In the genomic region with DNA sequence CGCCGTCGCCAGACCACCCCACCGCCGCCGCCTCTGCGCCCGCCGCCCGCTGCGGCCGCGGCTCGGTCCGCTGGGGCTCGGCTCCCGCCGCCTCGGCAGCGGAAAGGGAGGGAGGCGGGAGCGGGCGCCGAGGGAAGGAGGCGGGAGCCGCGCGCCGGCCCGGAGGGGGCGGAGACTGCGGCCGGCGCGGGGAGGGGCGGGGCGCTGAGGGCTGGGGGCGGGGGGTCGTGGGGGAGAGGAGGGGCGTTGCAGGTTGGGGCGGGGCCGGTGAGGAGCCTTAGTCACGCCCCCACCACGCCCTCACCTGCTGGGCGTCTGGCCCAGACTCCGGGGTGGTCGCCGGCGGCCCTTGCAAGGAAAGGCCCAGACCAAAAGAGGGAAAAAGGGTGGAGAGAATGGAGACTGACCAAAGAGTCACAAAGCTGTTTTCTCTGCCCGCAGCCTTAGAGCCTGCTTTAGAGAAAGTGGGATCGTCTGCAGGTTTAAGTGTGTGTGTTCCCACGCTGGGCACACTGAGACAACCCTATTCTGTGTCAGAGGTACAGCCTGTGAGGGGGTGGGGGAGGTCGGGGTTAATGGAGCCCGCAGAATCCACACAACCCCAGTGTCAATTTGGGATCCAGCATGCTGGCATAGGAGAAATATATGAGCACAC, we compare ENCODE assay signal across 8 mouse cellular contexts. TPM values are rescaled to one million over a fixed set of nuclear protein-coding genes. Genes with fewer than 3 reads are reported as not detected.
DNase-seq lines count a peak whose midpoint lies in the region; ATAC-seq and TF ChIP-seq lines count a peak whose summit lies in the region.

Gene Cmtm4 (minus strand): TSS at position 105 of the 655 bp plus-strand sequence.

- WGBS in cerebellum, adult 2 months, result under 1% methylated on average over 48 of the region's 54 CpGs
- WGBS in limb, embryonic 11.5 days, result 6% methylated on average over 15 of the region's 54 CpGs
- WGBS in midbrain, embryonic 11.5 days, result 2% methylated on average over 34 of the region's 54 CpGs

- H3K9me3 ChIP-seq in limb, embryonic 11.5 days (ENCODE audit: control insufficient read depth, low read length), result no peaks in the 10 kb centered on the region
- peaks cover 3% of the 10 kb centered on the region; the same call in 1 of the 2 replicates for H3K9me3 ChIP-seq in midbrain, embryonic 11.5 days (ENCODE audit: control insufficient read depth, low read length)

- peak; percentile 43; the same call in 1 of the 2 replicates for TF ChIP-seq POLR2A in cerebellum, adult 2 months (IDR thresholded peaks at IDR 0.05; ENCODE audit: borderline replicate concordance, insufficient read depth, low read length)

- peak within 1 kb of the TSS; percentile 87 for H3K4me3 ChIP-seq in cerebellum, adult 2 months (replicated peaks; ENCODE audit: insufficient read depth, low read depth, low read length)
- H3K4me3 ChIP-seq in limb, embryonic 11.5 days (ENCODE audit: low read depth, low read length), result peak within 1 kb of the TSS; percentile 79
- H3K4me3 ChIP-seq in midbrain, embryonic 11.5 days (ENCODE audit: low read depth, low read length), result peak within 1 kb of the TSS; percentile 83

- TF ChIP-seq CTCF in cerebellum, adult 2 months (IDR thresholded peaks at IDR 0.05; ENCODE audit: borderline replicate concordance, insufficient read depth, low read depth, low read length), result no peak

- H3K36me3 ChIP-seq in limb, embryonic 11.5 days (ENCODE audit: control insufficient read depth, insufficient read depth, low read length), result no peaks in the 10 kb centered on the region
- H3K36me3 ChIP-seq in midbrain, embryonic 11.5 days (ENCODE audit: control insufficient read depth, insufficient read depth, low read length), result no peaks in the 10 kb centered on the region

- H3K9ac ChIP-seq in limb, embryonic 11.5 days (ENCODE audit: low read length), result peak within 1 kb of the TSS; percentile 86
- peak within 1 kb of the TSS; percentile 79 for H3K9ac ChIP-seq in midbrain, embryonic 11.5 days (ENCODE audit: low read length)

- H3K4me2 ChIP-seq in limb, embryonic 11.5 days (ENCODE audit: low read depth, severe bottlenecking), result peak within 1 kb of the TSS; percentile 96
- peak within 1 kb of the TSS; percentile 97 for H3K4me2 ChIP-seq in midbrain, embryonic 11.5 days

- intact Hi-C loops in gastrocnemius, postnatal 14 days (cut with DNase I; ENCODE audit: low total_unique reads), result no loop called here

- peak; percentile 84 for ATAC-seq in limb, embryonic 11.5 days (ENCODE audit: insufficient number of reproducible peaks, low FRiP score, low TSS enrichment, low read depth)
- ATAC-seq in midbrain, embryonic 11.5 days (ENCODE audit: low FRiP score), result peak; percentile 85

- H3K27ac ChIP-seq in cerebellum, adult 2 months (ENCODE audit: insufficient read depth, low read length), result peak within 1 kb of the TSS; percentile 65
- peak within 1 kb of the TSS; percentile 76; the same call in 1 of the 2 replicates for H3K27ac ChIP-seq in limb, embryonic 11.5 days (replicated peaks; ENCODE audit: low read depth, low read length)
- H3K27ac ChIP-seq in midbrain, embryonic 11.5 days (ENCODE audit: low read depth, low read length), result no peak within 1 kb of the TSS

- peak; percentile 73 for DNase-seq in right cerebral cortex, postnatal 25 days
- no peak for DNase-seq in right cerebral cortex, postnatal 36 days (ENCODE audit: low spot score in 2 of 2)
- DNase-seq in cerebellum, adult 2 months, result peak in 1 of 2 experiments; percentile 69
- DNase-seq in gastrocnemius, postnatal 14 days, result peak; percentile 68
- peak; percentile 70 for DNase-seq in induced T-regulatory cell, adult 2 months (ENCODE audit: low read depth)
- DNase-seq in limb, embryonic 11.5 days (ENCODE audit: low spot score), result peak; percentile 85
- DNase-seq in midbrain, embryonic 11.5 days (ENCODE audit: low spot score, missing footprints), result peak; percentile 92
- peak; percentile 24 to 38 for DNase-seq in thymus, adult 18-20 months

- H3K4me1 ChIP-seq in cerebellum, adult 2 months (ENCODE audit: control insufficient read depth, insufficient read depth, low read length), result peaks cover 11% of the 10 kb centered on the region; the same call in 1 of the 2 replicates
- H3K4me1 ChIP-seq in limb, embryonic 11.5 days (ENCODE audit: control insufficient read depth, insufficient read depth, low read length), result peaks cover 15% of the 10 kb centered on the region
- peaks cover 10% of the 10 kb centered on the region for H3K4me1 ChIP-seq in midbrain, embryonic 11.5 days (ENCODE audit: control insufficient read depth, insufficient read depth, low read length)

- no peaks in the 10 kb centered on the region for H3K27me3 ChIP-seq in cerebellum, adult 2 months (ENCODE audit: control insufficient read depth, insufficient read depth, low read length)
- no peaks in the 10 kb centered on the region for H3K27me3 ChIP-seq in limb, embryonic 11.5 days (ENCODE audit: control insufficient read depth, insufficient read depth, low read length)
- no peaks in the 10 kb centered on the region for H3K27me3 ChIP-seq in midbrain, embryonic 11.5 days (ENCODE audit: control insufficient read depth, insufficient read depth, low read length)

RNA-seq across cellular contexts. Expression of gene Cmtm4, which starts in this region (rescaled TPM):
- polyA plus RNA-seq in cerebellum, adult 2 months (2012; rRNA removed), result 31.1 and 33.3 TPM in 2 replicates
- 1 to 10 TPM; 4.7 to 4.8 TPM for total RNA-seq in gastrocnemius, postnatal 14 days (2021)
- polyA plus RNA-seq in limb, embryonic 11.5 days (2014; fragmentation: Nextera tagmentation; extraction: Ambion mirVana), result 2.9 and 4.1 TPM in 2 replicates
- 2.2 and 2.6 TPM in 2 replicates for polyA plus RNA-seq in midbrain, embryonic 11.5 days (2014; fragmentation: Nextera tagmentation; extraction: Ambion mirVana)

Comparison
In these comparisons a context has a peak if more than half of its experiments do, and no peak if none do; other contexts are left out.
1. DNase-seq: peak in right cerebral cortex, postnatal 25 days (single experiment), gastrocnemius, postnatal 14 days (single experiment), induced T-regulatory cell, adult 2 months (single experiment), limb, embryonic 11.5 days (single experiment), midbrain, embryonic 11.5 days (single experiment) and thymus, adult 18-20 months (2 of 2); none in right cerebral cortex, postnatal 36 days (0 of 2).
2. Peak in every context shown above with its lines, with median percentiles within 50 percentile points of each other: H3K4me3 ChIP-seq.